Mouse (Mus musculus): ENCODE measurements around the gene Frat1. TPM values are rescaled to one million over a fixed set of nuclear protein-coding genes. Genes with fewer than 3 reads are reported as not detected.
"Not testable (repeated sequence)": the region's sequence is repeated elsewhere in the genome, so short reads cannot be mapped to it uniquely, and the experiment has no call there.

Frat1 gene
- polyA plus RNA-seq, 1 experiment from 2014 or later, result 24.8 TPM

DNA sequence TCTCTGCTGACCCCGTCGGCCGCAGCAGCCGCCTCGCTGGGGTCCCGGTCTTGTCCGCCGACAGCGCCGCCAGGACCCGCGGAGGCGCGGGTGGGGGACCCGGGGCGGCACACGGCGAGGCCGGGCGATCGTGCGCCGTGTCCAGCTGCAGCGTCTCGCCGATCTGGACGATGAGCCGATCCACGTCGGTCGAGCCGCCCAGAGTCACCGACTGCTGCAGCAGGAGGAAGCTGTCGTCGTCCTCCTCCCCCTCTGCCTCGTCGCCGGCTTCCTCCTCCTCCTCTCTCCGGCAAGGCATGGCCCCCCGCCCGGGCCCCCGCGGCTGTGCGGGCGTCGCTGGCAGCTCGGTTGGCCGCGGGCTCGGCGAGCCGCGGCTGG is 17.8 kb downstream of the Frat1 start:
- Histone ChIP-seq H3K4me2 (peak overlapping the region; percentile 80), H3K9ac (peak overlapping the region; percentile 89), H3K27ac (replicated peaks) (peak overlapping the region; percentile 95), H3K4me3 (peak overlapping the region; percentile 75), H3K4me1 (replicated peaks) (peaks cover 49% of the 10 kb centered on the region)
- H3K36me3 ChIP-seq, H3K9me3 ChIP-seq, H3K27me3 ChIP-seq: not testable (repeated sequence)
- ATAC-seq (ENCODE audit: low read depth), result peak; percentile 67
- 1% methylated on average over 49 of the region's 53 CpGs for WGBS

DNA sequence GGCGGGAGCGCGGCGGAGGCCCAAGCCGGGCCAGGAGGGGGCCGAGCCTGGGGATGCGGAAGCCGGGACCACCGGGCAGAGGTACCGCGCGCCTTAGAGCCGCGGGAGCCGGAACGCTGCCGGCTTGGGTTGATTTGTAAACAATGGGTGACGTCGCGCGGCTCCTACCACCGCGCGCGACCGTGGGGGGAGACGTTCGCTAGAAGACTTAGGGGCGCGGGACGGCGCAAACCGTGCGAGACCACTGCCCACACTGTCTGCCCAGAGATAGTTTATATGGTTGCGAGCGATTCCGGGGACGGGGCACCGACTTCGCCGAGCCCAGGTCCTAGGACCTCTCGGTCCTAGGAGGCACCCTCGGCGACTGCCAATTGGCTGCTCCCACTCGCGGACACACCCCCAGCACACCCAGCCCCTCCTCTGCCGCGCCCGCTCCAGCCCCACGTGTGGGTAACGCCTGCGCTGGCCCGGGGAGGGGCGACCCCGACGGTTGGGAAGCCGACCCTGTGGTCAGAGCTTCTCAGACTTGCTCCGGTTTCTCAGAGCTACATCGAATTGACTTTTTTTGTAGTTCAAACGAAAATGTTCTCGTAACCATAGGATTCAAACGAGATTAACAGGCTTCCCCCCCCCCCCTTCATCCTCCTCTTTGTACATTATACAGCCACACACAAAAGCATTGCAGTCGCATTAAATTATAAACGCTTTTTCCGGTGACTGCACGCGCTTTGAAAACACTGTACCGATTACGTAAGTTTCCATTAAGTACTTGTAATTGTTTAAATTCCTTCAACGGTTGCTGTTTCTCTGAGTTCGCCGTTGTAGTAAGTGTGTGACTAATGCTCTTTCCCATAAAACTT is 18.5 kb downstream of the Frat1 start, which contains the start of gene Frat2:
Frat2 (minus strand) TSS at position 141 of the 860 bp plus-strand sequence.
- Histone ChIP-seq H3K4me1 (replicated peaks) (peaks cover 49% of the 10 kb centered on the region), H3K27ac (replicated peaks) (peak within 1 kb of the TSS; percentile 95), H3K9ac (peak within 1 kb of the TSS; percentile 89), H3K27me3 (no peaks in the 10 kb centered on the region), H3K4me3 (peak within 1 kb of the TSS; percentile 75), H3K9me3 (no peaks in the 10 kb centered on the region), H3K4me2 (peak within 1 kb of the TSS; percentile 80), H3K36me3 (no peaks in the 10 kb centered on the region)
- WGBS, result under 1% methylated on average over 72 of the region's 72 CpGs
- peak; percentile 92 for ATAC-seq (ENCODE audit: low read depth)

DNA sequence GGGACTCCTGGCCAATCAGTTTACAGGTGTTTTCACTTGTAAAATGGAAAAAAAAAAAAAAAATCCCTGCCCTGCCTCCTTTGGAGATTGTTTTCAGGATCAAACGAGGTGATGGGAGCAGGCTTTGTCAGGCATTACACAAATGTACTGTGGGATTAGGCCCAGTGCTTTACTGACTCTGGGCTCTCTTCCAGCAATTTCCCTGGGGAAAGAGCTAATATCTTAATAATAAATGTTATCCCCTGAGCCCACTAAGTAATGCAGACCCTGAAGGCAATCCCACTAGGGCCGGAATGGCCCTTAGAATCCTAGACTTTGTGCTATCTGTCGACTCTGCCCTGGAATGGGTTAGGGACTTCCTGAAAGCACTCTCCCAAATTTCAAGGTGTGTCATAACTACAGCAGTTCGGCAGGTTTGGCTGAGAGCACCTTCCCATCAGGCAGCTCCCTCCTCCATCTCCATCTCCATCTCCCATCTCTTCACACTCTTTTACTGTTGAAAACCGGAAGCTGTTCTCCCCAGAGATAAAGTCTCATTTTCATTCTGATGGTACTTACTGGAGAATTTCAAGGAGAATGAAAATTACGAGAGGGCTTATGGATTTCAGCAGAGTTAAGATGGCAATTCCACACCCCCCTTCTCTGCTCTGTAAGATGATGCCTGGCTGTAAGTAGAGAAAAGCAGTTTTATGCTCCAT is 20.4 kb downstream of the Frat1 start:
- Histone ChIP-seq H3K4me1 (replicated peaks) (peaks cover 46% of the 10 kb centered on the region), H3K27me3 (no peaks in the 10 kb centered on the region), H3K27ac (replicated peaks) (peak overlapping the region; percentile 93), H3K9me3 (no peaks in the 10 kb centered on the region), H3K4me2 (peak overlapping the region; percentile 34), H3K9ac (peak overlapping the region; percentile 51; the same call in 1 of the 2 replicates), H3K36me3 (no peaks in the 10 kb centered on the region), H3K4me3 (0 out of 2 replicates have a peak overlapping the region, but pooled peaks have one; percentile 2)
- 9% methylated on average over 6 of the region's 6 CpGs for WGBS
- no peak; the same call in 1 of the 2 replicates for ATAC-seq (ENCODE audit: low read depth)

DNA sequence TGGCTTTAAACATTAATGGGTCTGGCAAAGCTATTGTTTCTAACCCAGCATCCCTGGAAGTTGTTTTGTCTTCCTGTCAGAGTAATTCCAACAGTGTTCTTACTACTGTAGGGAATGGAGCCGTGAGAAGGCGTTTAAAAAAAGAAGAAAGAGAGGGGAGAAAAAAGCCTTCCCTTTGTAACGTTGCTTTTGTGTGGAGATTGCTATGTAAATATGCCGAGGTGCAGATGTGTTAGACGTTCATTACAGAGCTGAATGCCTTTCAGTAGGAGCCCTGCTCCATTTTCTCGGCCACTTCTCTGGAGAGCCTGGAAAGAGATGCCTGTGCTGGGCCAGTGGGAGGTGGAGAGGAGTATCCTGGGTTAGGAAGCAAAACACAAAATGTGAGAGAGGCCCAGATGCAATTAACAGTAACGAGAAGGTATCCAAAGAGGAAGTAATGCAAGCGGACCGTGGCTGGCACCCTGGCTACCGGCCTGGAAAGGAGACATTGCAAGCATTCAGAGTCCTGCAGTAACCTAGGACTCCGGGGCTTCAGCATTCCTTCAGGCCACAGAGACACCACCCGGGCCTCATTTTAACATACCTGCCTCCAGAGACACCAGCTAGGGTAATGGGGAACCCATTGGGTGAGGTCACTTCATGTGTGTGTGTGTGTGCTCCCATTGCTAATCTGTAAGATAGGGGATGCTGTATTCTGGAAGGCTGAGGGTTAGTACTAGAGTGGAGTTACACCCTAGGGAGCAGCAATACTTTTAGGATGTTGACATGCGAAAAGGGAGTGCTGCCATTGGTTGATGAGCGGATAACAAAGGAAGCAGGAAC is 21.2 kb downstream of the Frat1 start:
- 9% methylated on average over 14 of the region's 14 CpGs for WGBS
- Histone ChIP-seq H3K9me3 (no peaks in the 10 kb centered on the region), H3K4me1 (replicated peaks) (peaks cover 38% of the 10 kb centered on the region), H3K27me3 (no peaks in the 10 kb centered on the region), H3K27ac (replicated peaks) (peak overlapping the region; percentile 93), H3K36me3 (no peaks in the 10 kb centered on the region), H3K9ac (peak overlapping the region; percentile 51), H3K4me2 (peak overlapping the region; percentile 34), H3K4me3 (peak overlapping the region; percentile 2; the same call in 1 of the 2 replicates)
- no peak for ATAC-seq (ENCODE audit: low read depth)

DNA sequence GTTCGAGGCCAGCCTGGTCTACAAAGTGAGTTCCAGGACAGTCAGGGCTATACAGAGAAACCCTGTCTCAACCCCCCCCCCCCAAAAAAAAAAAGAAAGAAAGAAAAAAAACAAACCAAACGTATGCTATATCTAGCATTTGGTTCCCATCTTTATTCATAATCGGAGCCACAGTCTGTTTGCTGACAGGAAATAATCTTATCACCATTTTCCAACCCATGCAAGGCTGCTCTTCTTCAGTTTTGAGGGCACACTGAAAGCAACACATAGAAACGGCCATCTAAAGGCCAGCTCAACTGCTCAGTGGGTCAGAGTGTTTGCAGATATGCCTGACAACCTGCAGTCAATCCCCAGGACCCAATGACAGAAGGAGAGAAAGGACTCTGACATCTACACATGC is 22.7 kb downstream of the Frat1 start:
- Histone ChIP-seq H3K9me3 (no peaks in the 10 kb centered on the region), H3K4me2 (no peak overlapping the region), H3K27ac (replicated peaks) (no peak overlapping the region; the same call in 1 of the 2 replicates), H3K27me3 (no peaks in the 10 kb centered on the region), H3K36me3 (no peaks in the 10 kb centered on the region), H3K9ac (no peak overlapping the region), H3K4me3 (no peak overlapping the region), H3K4me1 (replicated peaks) (peaks cover 28% of the 10 kb centered on the region)
- WGBS, result 90% methylated on average over 4 of the region's 4 CpGs
- ATAC-seq (ENCODE audit: low read depth), result no peak

DNA sequence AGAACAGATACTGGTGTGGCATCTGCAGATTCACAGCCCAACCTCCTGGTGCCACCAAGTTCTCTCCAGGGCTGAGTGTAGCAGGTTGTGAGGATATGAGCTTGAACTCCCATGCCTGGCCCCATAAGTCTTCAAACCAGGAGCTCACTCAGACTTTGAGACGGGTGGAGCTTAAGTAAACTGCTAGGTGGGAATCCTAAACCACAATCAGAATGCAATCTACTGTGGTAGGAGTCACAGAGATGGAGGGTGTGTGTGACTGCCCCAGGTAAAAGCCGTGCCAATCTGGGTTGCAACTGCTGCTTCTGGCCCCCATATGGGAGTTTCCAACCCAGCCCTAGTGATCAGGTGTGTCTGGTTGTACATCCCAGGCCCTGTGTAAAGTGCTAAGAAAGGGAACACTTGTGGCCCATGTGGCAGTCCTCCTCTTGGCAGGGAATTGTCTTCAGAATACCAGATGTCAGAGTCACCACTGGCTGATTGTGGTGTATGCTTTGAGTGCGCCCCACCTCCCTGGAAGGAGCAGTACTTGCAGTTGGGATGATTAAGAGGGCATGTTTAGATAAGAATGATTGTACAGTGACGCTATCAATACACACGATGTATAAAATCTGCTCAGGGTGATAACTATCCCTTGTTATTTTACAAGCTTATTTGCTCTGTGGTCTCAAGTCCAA is 27.5 kb downstream of the Frat1 start:
- H3K9me3 ChIP-seq, result no peaks in the 10 kb centered on the region
- WGBS, result 91% methylated on average over 5 of the region's 5 CpGs
- ATAC-seq (ENCODE audit: low read depth), result no peak
- peaks cover 19% of the 10 kb centered on the region for H3K36me3 ChIP-seq
- no peak overlapping the region for H3K9ac ChIP-seq
- H3K27me3 ChIP-seq, result no peaks in the 10 kb centered on the region
- no peak overlapping the region for H3K4me2 ChIP-seq
- H3K27ac ChIP-seq (replicated peaks), result no peak overlapping the region
- no peak overlapping the region for H3K4me3 ChIP-seq
- no peaks in the 10 kb centered on the region for H3K4me1 ChIP-seq (replicated peaks)

DNA sequence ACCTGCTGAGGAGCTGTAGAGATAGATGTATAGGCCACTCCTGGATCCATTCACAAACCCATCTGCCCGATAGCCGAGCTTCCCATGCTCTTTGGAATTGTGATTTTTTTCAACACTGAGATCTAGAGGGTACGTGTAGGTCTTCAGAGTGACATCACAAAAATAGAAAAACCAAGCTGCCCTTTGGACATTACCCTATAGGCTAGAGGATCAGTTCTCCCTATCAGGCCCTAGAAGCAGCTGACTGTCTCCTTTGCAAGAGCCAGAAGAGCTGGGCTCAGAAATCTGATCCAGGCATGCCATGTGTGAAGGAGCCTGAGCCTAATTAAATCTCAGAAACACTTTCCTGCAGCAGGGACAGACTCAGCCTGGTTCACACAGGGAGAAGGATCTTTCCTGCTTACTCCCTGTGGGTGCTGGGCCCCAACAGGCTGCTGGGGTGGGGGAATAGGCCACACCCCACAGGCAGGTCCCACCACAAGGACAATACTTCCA is 28.1 kb downstream of the Frat1 start:
- Histone ChIP-seq H3K9ac (no peak overlapping the region), H3K36me3 (peaks cover 25% of the 10 kb centered on the region), H3K4me2 (no peak overlapping the region), H3K27ac (replicated peaks) (no peak overlapping the region), H3K4me1 (replicated peaks) (no peaks in the 10 kb centered on the region), H3K9me3 (no peaks in the 10 kb centered on the region), H3K27me3 (no peaks in the 10 kb centered on the region), H3K4me3 (no peak overlapping the region)
- WGBS, result 87% methylated on average over 3 of the region's 3 CpGs
- ATAC-seq (ENCODE audit: low read depth), result no peak

DNA sequence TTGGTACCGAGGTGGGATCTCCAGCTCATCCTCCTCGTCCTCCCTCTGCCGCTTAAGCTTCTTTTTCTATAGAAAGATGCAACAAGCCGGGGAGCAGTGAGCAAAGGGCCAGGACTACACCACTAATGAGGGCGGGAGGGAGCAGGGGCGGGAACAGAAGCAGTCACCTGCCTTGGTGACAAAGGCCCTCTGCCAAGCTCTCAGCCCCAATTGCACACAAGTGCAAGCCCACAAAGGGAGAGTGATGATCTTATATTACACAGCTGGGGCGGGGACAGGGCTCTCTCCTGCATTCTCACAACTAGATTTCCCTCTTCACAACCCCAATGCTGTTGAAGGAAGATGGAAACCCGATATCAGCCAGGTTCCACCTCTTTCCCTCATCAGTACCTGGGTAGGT is 36.9 kb downstream of the Frat1 start:
- peaks cover 95% of the 10 kb centered on the region for H3K36me3 ChIP-seq
- no peaks in the 10 kb centered on the region for H3K9me3 ChIP-seq
- no peak overlapping the region for H3K27ac ChIP-seq (replicated peaks)
- no peak for ATAC-seq (ENCODE audit: low read depth)
- no peak overlapping the region for H3K9ac ChIP-seq
- H3K4me2 ChIP-seq, result no peak overlapping the region
- H3K4me1 ChIP-seq (replicated peaks), result no peaks in the 10 kb centered on the region
- H3K27me3 ChIP-seq, result no peaks in the 10 kb centered on the region
- H3K4me3 ChIP-seq, result no peak overlapping the region
- WGBS, result 84% methylated on average over 8 of the region's 8 CpGs

DNA sequence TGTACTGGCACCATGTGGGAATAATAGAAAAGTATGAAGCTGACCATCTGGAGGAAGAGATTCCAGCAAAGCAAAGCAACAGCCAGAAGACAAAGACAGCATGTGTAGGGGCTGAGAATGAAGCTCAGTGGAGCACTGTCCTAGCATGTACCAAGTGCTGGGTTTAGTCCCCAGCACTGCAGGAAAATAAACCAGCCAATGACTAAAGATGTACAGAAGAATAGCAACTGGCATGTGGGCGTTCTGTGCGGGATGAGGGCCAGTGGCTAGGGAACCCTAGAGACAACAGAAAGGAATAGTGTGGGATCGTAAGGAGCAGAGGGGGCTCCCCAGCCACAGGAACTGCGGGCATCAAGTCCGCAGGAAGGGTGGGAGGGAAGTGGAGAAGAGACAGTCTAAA is 39.5 kb downstream of the Frat1 start:
- no peak overlapping the region for H3K9ac ChIP-seq
- H3K27ac ChIP-seq (replicated peaks), result no peak overlapping the region
- H3K27me3 ChIP-seq, result no peaks in the 10 kb centered on the region
- WGBS, result 94% methylated on average over 5 of the region's 5 CpGs
- H3K4me1 ChIP-seq (replicated peaks), result no peaks in the 10 kb centered on the region
- ATAC-seq (ENCODE audit: low read depth), result no peak
- no peak overlapping the region for H3K4me3 ChIP-seq
- H3K36me3 ChIP-seq, result peaks cover 96% of the 10 kb centered on the region
- no peak overlapping the region for H3K4me2 ChIP-seq
- no peaks in the 10 kb centered on the region for H3K9me3 ChIP-seq

DNA sequence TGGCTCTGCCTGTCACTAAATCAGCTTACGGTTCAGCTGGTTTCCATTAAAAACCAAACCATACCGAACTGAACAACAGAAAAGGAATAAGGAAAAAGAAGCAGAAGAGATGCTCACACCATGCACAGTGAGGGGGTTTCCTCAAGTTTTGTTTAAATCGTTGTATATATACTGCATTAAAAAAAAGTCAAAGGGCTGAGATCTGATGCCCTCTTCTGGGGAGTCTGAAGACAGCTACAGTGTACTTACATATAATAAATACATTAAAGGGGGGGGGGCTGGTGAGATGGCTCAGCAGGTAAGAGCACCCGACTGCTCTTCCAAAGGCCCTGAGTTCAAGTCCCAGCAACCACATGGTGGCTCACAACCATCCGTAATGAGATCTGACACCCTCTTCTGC is 40.2 kb downstream of the Frat1 start:
- peaks cover 97% of the 10 kb centered on the region for H3K36me3 ChIP-seq
- not testable (repeated sequence) for H3K4me3 ChIP-seq; ATAC-seq (ENCODE audit: low read depth); H3K9ac ChIP-seq; H3K9me3 ChIP-seq; H3K27ac ChIP-seq (replicated peaks); H3K27me3 ChIP-seq; H3K4me1 ChIP-seq (replicated peaks); H3K4me2 ChIP-seq
- 84% methylated on average over 5 of the region's 5 CpGs for WGBS

DNA sequence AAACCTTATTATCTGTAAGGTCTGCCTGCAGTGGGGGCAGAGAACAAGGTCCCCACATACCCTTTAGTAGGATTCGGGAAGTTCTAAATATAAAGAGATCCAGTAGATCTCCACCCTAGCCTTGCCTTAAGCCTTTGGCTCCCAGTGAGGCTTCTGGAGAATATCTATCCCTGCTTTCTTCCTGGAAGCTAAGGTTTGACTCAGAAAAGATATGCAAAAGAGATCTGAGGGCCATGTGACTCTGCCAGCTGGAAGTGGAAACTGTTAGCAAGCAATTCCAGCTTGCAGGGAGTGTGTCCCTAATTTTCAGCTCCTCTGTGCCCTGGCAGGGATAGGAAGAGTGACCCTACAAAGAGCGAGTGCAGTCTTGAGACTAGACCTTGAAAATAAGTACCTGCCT is 42.5 kb downstream of the Frat1 start:
- 93% methylated on average over 2 of the region's 2 CpGs for WGBS
- Histone ChIP-seq H3K9ac (no peak overlapping the region), H3K27ac (replicated peaks) (no peak overlapping the region), H3K9me3 (no peaks in the 10 kb centered on the region), H3K4me1 (replicated peaks) (no peaks in the 10 kb centered on the region), H3K27me3 (no peaks in the 10 kb centered on the region), H3K36me3 (peaks cover 96% of the 10 kb centered on the region), H3K4me2 (no peak overlapping the region), H3K4me3 (no peak overlapping the region)
- ATAC-seq (ENCODE audit: low read depth), result no peak

Measured in neural tube, embryonic 13.5 days (tissue).